Mouse (Mus musculus) mouse embryonic stem cell (cell line): ENCODE measurements around the gene Fgf12.

Experiments used
- in situ Hi-C, 2 experiments: fragments of 300-500 bp; cut with MboI; formaldehyde crosslinking; loops; 1 replicate in 1 of 2; 3 replicates in 1 of 2; pipeline ENCODE4 v1.14.3; 2019 to 2020; ENCODE audit warnings: low sequenced_read_pairs in 2 of 2, low pct_unique_long_range_greater_than_20kb in 1 of 2, mixed read lengths in 1 of 2; ENCODE audit not compliant: unreplicated experiment in 1 of 2

The Fgf12 gene

DNA sequence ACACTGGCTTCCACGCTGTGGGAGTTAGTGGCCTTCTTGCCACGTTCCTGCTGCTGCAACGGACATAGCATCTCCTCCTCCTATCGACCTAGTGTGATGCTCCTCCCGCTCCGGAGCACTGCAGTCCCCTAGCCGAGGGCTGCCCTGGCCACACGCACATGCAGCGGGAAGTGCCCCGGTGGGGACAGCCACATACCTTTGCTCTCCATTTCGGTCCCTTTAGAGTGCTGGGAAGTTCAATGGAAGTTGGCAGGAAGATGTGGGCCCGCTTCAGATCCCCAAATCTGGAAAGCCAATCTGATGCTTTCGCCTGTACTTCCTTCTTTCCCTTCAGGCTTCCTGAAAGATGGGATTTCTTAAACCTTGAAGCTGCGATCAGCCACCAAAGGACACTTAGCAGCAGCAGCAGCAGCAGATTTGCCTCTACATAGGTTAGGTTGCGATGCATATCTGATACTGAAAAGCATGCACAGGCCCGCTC lies at the start of gene Fgf12:
Fgf12 (minus strand) TSS at position 431 of the 481 bp plus-strand sequence.
- in situ Hi-C loops, result no loop called here

DNA sequence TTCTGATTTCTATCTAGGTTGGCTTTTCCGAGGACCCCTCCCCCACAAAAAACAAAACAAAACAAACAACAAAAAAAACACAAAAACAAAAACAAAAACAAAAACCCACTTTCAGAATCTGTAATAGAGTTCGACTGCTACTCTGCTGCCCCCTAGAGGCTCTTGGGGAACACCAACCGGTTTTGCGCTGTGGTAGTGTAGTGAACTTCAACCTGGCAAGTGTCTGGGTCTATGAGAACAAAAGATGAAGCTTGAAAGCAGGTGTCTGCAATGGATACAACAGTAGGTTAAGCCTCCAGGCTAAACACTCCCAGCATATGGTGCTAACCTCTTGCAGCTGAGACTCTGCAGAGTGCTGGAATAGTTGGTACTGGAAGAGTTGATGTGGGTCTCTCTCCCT lies 40.2 kb upstream of the Fgf12 start:
- in situ Hi-C loops, result no loop called here

DNA sequence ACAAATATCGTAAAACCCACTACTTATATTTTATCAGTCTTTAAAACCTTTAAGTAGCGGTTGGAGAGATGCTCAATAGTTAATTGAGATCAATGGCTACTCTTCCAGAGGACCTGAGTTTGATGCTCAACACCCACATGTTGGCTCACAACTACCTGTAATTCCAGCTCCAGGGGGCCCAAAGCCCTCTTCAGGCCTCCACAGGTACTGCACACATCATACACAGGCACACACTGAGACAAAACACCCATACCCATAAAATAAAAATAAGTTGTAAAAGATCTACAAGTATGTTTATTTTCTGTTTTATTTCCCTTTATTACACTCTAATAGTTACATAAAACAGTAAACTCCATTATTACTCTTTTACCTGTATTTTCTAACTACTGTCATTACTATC lies 17.4 kb upstream of the Fgf12 start:
- in situ Hi-C loops, result no loop called here

DNA sequence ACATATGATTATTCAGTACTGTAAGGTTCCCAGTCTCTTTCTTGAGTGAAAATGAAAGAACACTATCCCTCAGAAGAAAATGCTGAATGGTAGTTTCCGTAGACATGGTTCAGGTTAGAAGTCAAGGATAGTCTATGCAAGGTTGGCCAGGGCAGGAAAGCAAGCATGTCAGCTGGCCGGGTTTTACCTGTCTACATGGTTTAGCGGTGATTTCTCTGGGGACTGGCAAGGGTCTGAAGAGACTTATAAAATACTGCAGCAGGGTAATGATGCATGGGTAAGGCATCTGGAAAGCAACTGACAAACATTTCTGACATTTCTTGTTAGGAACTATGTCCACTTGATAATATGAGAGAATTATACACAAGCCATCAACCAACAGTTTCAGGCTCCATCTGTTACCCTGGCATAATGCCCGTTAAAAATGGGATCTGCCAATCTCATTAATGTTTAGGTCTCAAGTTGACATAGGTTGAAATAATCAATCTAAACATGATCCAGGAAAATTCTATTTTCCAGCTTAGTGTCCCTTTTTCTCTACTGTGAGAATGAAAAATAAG lies 8.6 kb upstream of the Fgf12 start:
- in situ Hi-C loops, result no loop called here

DNA sequence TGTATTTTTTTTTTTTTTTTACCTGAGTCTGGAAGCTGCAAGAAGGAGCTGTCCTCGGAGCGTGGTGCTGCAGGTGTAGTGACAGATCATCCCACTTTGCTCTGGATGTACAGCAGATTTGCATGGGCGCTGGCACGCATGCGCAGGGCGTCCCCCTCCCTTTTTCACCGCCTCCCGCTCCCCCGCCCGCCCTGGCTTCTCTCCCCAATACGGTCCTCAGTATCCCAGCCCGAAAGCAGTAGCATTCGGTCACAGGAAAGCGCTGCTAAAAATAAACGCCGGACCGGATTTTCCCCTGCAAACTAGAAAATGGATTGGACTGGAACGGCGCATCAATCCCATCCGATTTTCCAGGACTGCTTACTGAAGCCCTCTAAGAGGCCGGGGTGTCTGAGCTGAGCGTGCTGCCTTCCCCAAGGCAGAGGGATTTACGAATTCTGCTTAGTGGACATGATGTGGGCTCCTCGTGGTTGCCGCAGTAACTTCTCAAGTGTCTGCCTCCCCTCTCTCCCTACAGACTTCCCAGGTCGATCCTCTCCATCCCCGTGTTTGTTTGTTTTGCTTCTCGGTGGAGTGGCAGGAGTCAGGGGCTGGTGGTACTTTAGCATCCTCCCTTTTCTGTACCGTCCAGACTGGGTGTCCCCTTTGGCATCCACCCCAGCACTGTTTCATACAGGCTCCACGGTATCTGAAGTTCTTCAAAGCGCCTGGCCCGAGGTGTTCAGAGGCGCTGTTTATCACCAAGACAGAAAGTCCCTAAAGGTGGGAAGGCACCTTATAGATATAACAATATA lies 453 bp upstream of the Fgf12 start:
- in situ Hi-C loops, result no loop called here

DNA sequence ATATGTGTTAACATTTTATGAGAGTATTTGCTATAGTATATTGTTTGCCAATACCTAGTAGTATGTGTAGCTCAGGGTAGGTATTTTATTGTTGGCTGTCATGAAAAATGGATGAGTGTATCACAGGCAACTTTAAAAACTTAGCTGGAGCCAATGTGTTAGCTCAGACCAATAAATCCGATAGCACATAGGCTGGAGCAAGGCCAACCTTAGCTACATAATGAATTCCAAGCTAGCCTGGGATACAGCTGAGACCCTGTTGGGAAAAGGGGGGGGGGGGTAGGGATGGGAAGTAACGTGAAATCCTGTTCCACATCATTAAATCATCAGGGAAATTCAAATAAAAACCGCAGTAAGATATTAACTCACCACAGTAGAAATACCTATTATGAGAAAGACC lies 18.4 kb downstream of the Fgf12 start:
- in situ Hi-C loops, result no loop called here

DNA sequence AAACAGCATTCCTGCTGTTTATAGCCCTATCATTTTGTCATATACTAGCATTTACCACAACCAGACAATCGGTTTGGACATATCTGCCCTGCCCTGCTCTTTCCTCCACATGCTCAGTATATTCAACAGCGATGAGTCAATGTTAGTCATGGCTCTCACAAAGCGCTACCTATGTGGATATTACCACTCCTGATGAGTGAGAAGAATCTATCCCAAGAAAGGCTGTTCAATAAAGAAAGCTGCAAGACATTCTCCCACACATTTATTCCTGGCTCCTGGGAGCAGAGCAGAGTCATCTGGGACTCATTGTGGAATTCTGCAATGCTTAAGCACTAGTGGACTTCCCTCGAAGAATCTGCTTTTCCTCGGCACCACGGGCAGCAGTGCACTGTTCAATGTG lies 26.1 kb downstream of the Fgf12 start:
- in situ Hi-C loops, result no loop called here

DNA sequence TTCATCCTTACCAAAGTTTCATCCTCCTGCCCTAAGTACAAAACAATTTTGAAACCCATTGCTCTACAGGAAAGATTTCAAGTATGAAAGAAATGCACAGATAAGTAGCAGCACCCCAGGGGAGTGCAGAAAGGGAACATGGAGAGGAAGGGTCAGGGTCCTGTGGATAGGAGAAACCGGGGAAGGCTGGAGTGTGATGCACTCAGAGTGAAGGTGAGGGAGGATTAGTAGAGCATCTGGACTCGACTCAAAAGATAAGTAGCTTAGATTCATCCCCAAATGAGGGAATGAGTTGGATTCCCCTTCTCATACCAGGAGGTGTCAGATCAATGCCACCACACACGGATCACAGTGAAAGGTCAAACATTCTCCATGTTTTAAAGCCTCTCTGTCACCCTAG lies 46.2 kb downstream of the Fgf12 start:
- in situ Hi-C loops, result no loop called here

DNA sequence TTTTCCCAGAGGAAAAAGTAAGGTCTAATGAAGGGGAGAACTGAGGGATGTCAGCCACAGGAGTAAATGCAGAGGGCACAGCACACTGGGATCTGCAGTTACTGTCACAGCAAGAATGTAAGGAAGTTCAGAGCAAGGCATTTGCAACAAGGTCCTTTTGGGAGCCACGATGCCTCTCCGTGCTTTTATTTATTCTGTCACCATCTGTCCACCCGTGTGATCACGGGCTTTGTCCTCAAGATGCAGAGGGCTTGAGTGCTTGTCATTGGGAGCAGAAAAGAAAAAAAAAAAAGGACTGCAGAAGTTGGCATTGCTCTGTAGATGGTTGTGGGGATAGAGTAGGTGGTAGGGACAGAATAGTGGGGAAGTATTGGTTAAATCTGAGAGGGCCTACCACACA lies 52.5 kb downstream of the Fgf12 start:
- in situ Hi-C loops, result no loop called here

DNA sequence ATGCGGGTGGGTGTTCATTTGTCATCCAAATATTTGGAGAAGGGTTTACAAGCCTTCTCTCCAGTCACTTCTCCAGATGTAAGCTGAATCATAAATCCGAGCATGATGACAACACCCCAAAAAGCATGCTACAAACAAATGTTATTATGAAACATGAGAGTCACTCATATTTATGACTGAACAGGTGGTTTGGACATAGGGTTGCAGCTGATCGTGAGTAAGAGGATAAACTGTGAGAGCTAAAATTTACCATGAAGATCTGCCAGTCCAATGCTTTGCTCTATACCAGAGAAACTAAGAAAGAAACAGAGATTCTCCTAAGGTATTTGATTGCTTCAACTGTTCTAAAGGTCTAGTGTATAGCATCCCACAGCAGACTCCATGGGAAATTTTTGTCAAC lies 56.0 kb downstream of the Fgf12 start:
- in situ Hi-C loops, result no loop called here

DNA sequence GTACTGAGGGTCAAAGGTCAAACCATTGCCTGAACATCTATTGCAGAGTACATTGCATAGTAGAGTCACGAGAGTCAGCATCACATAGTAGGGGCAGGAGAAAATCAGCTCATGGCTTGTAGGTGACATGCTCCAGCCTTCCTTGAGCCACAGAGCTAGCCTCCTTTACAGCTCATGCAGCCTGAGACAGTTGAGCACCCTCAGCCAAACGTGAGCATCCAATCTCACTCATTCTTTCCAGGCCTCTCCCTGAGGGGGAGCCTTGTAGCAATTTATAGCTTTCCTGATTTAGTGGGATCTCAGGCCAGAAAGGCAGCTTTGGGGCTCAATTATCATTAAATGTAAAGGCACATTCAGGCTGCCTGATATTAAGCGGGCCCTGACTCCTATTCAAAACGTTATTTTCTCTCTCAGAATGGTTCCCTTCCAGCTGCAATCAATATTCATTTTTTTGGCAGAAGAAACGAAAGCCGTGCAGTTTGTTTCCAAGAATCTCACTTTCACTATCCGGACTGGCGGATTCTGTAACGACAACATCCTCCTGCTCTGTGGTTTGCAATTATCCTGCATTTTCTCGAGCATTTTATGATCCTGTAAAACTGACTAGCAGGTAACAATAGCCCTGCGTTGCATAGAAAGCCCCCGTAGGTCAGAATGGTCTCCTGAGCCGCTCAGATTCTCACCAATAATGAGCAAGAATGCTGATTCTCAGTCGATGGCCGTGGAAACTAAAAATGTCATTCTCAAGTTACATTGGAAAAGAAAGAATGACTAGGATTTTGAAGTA lies 58.6 kb downstream of the Fgf12 start:
- in situ Hi-C loops, result no loop called here

DNA sequence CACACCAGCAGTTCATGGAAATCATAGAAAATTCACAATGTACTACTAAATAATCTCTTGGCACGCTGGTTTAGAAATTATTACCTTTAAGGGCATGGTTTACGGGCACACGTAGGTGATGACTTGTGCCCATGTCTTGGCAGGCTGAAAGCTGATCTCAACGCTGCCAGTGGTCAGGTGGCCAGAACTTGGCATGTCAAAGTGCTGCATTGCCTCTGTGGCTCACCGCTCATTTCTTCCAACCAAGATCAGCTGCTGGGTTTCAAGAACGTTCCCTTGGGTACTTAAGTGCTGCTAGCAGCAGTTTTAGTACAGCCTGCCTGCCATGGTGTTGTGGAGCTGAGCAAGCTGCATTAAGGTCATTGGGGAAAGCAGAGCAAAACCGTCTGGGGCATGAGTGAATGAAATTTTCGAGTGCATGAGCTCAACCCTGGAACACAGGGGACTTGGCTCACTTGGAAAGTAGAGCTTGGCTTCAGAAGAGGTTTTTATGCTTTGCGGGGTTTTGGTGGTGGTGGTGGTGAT lies 63.9 kb downstream of the Fgf12 start:
- in situ Hi-C loops, result no loop called here

DNA sequence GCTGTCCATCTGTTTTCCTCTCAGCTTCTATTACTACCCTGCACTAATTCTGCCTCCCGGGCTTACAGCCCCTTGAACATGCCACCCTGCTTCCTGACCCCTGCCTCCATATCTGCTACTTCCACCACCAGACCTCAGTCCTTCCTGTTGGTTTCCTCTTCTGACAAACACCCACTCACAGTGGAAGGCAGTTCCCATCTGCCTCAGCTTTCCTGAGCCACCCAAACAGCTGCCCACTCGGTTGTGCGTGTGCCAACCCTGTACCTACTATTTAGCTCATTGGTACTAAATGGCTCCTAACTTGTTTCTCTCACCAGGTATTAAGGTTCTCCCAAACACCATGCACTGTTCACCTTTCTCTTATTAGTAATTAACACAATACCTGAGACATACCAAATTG lies 71.2 kb downstream of the Fgf12 start:
- in situ Hi-C loops, result no loop called here

DNA sequence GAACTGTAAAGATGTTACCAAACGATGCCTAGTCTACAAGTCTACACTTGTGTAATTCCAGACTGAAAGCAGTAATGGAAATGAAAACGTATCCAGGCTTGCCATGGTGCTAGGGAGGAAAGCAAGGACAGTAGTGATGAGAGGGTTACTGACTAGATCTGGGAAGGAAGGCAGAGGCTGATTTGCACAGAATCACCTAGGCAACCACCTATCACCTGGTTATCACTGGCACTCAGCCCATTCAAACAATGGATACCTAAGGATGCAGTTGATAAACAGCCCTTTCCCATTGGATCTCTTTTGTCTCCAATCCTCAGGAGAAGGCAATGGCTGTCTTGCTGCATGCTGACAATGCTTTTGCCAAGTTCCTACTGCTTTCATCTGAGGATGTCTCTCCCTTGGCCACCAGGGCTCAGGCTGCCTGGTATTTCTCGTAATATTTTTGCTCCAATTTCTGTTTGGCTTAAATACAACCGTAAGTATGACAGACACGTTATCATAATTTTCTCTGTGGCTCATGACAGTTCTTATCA lies 84.0 kb downstream of the Fgf12 start:
- in situ Hi-C loops, result no loop called here

DNA sequence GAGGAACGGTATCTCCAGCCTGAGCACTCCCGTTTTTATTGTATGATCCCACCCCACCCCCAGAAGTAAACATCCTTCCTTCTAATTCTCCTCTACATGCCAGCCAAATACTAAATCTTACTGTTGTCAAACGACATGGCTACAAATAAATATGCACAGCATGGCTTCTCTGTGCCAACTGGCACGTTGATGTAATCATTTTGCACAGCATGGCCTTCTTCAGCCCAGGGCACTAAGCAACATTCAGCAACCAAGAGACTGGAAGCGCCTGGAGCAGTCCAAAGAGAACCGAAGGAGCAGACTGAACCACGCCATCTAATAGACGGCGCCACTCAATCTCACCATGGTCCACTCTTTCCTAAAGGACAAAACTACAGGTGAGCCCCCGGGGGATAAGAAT lies 100.2 kb downstream of the Fgf12 start:
- in situ Hi-C loops, result no loop called here

DNA sequence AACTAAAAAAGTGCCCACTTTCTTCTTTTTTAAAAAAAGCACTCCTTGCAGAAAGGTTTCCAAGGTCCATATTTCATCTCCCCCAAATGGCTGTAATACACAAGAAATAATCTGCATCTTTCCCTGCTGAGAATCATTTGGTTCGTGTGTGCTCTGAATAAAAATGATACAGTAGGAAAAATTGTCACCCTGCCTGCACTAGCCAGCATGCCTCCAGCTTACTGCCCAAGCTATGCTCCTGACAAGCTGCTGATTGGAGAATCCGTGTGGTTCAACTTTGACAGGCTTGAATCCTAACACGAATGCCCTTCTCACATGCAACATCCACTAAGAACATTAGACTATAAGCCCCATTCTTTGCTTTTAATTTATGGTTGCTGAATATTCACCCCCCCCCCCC lies 102.3 kb downstream of the Fgf12 start:
- in situ Hi-C loops, result no loop called here

DNA sequence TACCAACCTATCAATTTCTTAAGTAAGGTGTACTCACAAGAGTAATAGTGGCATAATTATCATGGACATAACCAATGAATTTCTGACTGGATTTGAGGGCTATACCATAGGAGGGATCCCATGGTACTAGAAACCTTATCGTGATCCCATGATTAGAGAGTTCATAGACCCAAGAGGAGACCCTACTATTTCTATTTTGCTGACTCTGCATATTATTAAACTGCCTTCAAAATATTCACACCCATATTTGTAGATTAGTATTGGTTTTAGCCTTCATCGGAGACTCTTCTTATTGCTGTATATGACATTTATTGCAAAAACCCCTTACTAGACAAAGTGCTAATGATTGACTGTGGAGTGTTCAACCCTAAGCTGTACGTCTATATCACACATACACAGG lies 107.8 kb downstream of the Fgf12 start:
- in situ Hi-C loops, result no loop called here

DNA sequence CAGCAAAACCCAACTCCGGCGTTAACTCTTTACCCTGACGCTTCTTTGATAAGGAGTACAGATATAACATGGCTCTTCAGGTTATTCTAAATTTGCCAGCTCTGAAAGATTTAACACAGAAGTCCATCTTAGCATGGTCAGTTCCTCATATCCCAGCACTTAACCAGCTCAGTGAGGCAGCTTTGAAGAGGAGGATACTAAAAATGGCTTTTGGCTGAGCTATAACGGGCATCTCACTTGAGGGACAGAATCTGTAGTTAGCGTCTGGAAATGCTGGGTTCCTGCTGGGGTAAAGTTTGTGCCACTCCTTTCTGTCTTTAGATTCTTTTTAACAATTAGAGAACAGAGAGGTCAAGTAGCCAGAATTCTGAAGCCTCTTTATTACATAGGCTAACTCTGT lies 121.1 kb downstream of the Fgf12 start:
- in situ Hi-C loops, result no loop called here
